Mouse (Mus musculus) hindbrain, embryonic 10.5 days (tissue): ENCODE measurements around the gene Hacd3. TPM values are rescaled to one million over a fixed set of nuclear protein-coding genes. Genes with fewer than 3 reads are reported as not detected.
"Not testable (repeated sequence)": the region's sequence is repeated elsewhere in the genome, so short reads cannot be mapped to it uniquely, and the experiment has no call there.

ENCODE experiments used
- DNase-seq: peaks from one replicate; pipeline ENCODE4 v3.0.0-alpha.2; 2017; ENCODE audit warnings: low spot score
- H3K27ac ChIP-seq: fragments of 300-500 bp; sonication (generic); 2 replicates; pipeline ENCODE4 v1.5.1; 2016; ENCODE audit warnings: mild to moderate bottlenecking, moderate library complexity
- H3K27me3 ChIP-seq: fragments of 300-500 bp; sonication (generic); 2 replicates; pipeline ENCODE4 v1.6.1; 2016; ENCODE audit warnings: mild to moderate bottlenecking; ENCODE audit not compliant: poor library complexity, insufficient read depth, severe bottlenecking
- H3K36me3 ChIP-seq: fragments of 300-500 bp; sonication (generic); 2 replicates; pipeline ENCODE4 v1.6.1; 2016; ENCODE audit warnings: mild to moderate bottlenecking, moderate library complexity
- H3K4me1 ChIP-seq: fragments of 300-500 bp; sonication (generic); replicated peaks from 2 replicates; pipeline ENCODE4 v1.6.1; 2016; ENCODE audit warnings: mild to moderate bottlenecking
- H3K4me3 ChIP-seq: fragments of 300-500 bp; sonication (generic); 2 replicates; pipeline ENCODE4 v1.5.1; 2016; ENCODE audit warnings: mild to moderate bottlenecking, moderate library complexity
- H3K9me3 ChIP-seq: fragments of 300-500 bp; sonication (generic); 2 replicates; pipeline ENCODE4 v1.6.1; 2016; ENCODE audit warnings: mild to moderate bottlenecking, moderate library complexity
- WGBS: fragments of 180-500 bp; shearing (Covaris S2); methylation state at CpG from one replicate; pipeline ENCODE4 v1.1.7; 2016; 5-methylcytosine and 5-hydroxymethylcytosine counted together
- polyA plus RNA-seq: library from polyadenylated mRNA; unstranded; fragments of >200 nt; fragmentation: Nextera tagmentation; extraction: Ambion mirVana; gene quantifications from 2 replicates; pipeline ENCODE4 v1.2.1, GENCODE M21; 2016

Hacd3 gene
- polyA plus RNA-seq, 1 experiment from 2014 or later = 115 TPM

DNA sequence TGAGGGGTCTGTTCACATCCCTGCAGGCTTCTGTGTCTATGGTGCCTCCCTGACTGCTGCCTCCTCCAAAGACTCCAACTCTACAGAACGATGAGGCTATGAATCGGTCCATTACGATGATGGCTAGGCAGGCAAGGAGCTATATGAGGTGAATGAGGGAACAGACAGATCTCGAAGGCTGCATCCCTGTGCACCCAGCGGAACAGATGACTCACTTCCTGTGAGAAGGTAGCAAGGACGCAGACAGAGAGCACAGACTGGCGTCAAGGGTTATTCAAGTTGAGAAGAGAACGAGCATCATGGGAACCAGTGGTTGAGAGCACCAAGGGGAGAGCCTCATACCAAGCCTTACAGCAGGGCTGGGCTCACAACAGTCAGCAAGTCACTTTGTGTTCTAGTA is 10.9 kb downstream of the Hacd3 start:
- WGBS = 91% methylated on average over 8 of the region's 8 CpGs
- H3K36me3 ChIP-seq = peaks cover 47% of the 10 kb centered on the region

DNA sequence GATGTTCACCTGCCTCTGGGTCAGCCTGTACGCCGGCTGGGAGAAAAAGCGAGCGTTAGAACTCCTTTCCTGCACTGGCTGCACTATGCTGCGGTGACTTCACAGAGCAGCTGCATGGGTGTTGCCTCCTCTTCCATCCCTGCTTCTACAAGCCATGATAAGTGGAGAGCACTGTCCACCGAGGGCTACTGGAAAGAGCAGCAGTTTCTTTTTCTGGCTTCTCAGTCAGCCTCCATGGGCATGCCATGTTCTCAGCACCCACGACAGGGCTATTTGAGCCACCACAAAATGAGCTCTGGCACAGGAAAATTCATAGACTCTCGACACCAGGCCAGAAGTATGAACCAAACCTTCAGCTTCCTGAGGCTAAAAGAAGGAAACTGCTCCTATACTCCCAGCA is 15.8 kb downstream of the Hacd3 start:
- H3K27me3 ChIP-seq = no peaks in the 10 kb centered on the region

More for the DNA sequence above, 10.9 kb downstream of the Hacd3 start:
- Histone ChIP-seq H3K27me3 (no peaks in the 10 kb centered on the region), H3K9me3 (no peaks in the 10 kb centered on the region), H3K27ac (no peak overlapping the region), H3K4me1 (peaks cover 3% of the 10 kb centered on the region; the same call in 1 of the 2 replicates), H3K4me3 (no peak overlapping the region)
- DNase-seq = no peak

DNA sequence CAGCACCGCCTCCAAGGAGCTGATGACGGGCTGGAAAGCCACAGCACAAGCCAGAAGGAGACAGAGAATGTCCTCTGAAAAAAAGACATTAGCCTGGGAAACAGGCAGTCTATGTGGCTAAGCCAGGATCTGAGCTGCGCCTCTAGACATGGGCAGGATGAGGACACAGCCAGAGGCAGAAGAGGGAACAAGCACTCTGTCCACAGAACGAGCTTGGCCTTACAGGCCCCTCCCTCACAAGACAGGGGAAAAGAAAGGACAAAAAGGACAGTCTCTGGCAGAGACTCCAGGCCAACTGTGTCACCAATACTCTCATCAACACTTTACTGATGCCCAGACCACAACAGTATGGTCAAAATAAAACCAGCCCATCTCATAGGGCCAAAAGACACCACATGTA is 20.0 kb downstream of the Hacd3 start:
- 72% methylated on average over 4 of the region's 4 CpGs for WGBS
- peaks cover 3% of the 10 kb centered on the region; the same call in 1 of the 2 replicates for H3K9me3 ChIP-seq
- H3K27ac ChIP-seq = no peak overlapping the region
- H3K4me3 ChIP-seq = no peak overlapping the region
- no peaks in the 10 kb centered on the region for H3K27me3 ChIP-seq
- H3K36me3 ChIP-seq = peaks cover 94% of the 10 kb centered on the region
- H3K4me1 ChIP-seq = no peaks in the 10 kb centered on the region
- no peak for DNase-seq

More for the DNA sequence above, 15.8 kb downstream of the Hacd3 start:
- H3K27ac ChIP-seq = no peak overlapping the region
- peaks cover 3% of the 10 kb centered on the region; the same call in 1 of the 2 replicates for H3K9me3 ChIP-seq
- no peaks in the 10 kb centered on the region for H3K4me1 ChIP-seq
- H3K36me3 ChIP-seq = peaks cover 88% of the 10 kb centered on the region
- 92% methylated on average over 8 of the region's 8 CpGs for WGBS
- no peak overlapping the region for H3K4me3 ChIP-seq
- no peak for DNase-seq

DNA sequence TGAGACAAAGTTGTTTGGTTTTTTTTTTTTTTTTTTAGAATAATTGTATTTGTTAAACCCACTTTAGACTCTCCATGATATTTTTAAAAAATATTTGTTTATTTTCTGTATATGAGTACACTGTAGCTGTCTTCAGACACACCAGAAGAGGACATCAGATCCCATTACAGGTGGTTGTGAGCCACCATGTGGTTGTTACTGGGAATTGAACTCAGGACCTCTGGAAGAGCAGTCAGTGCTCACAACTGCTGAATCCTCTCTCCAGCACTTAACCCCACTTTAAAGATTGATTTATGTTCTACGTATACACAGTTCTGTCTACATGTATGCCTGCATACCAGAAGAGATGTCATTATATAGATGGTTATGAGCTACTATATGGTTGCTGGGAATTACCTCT is 26.0 kb downstream of the Hacd3 start:
- H3K4me3 ChIP-seq, H3K9me3 ChIP-seq, H3K27me3 ChIP-seq, H3K27ac ChIP-seq, DNase-seq, H3K4me1 ChIP-seq: not testable (repeated sequence)
- 93% methylated on average over 1 of the region's 1 CpGs for WGBS
- H3K36me3 ChIP-seq = peaks cover 94% of the 10 kb centered on the region

DNA sequence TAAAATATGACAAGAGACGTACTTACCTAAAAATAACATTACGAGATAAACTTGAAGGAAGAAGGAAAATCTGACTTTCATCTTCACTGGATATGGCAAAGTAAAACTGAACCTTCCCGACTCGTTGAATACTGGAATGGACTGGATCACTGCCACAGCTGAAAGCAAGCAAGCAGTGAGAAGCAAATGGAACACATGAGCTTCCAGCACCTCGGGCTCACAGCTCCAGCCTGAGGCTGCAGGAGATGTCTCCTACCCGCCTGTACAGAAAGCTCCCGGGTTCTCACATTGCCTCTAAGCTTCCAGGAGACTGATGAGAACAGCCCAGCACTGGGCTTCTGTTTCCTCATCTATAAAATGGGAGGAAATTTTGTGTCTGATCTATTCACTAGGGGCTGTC is 31.2 kb downstream of the Hacd3 start:
- H3K27ac ChIP-seq = no peak overlapping the region
- H3K4me3 ChIP-seq = no peak overlapping the region
- WGBS = 89% methylated on average over 7 of the region's 7 CpGs
- DNase-seq = no peak
- H3K27me3 ChIP-seq = no peaks in the 10 kb centered on the region
- no peaks in the 10 kb centered on the region for H3K4me1 ChIP-seq
- no peaks in the 10 kb centered on the region for H3K9me3 ChIP-seq
- peaks cover 98% of the 10 kb centered on the region for H3K36me3 ChIP-seq

DNA sequence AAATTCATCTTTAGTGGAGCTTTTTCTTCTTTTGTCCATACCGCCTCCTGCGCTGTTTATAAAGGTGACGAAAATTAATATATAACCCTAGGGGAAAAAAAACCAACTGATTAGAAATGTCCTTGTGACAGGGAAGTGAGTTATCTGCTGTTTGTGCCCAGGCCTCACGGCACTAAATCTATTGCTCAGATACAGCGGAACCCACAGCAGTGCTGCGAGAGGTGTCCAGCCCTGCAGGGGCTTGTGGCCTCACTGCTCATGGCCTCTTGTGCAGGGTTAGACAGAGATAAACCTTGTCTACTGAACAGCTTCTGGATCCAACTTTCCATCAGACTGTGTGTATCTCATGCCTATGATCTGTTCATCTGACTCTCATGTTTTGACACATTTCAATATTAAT is 33.0 kb downstream of the Hacd3 start:
- no peak overlapping the region for H3K4me3 ChIP-seq
- no peaks in the 10 kb centered on the region for H3K4me1 ChIP-seq
- no peak for DNase-seq
- H3K36me3 ChIP-seq = peaks cover 100% of the 10 kb centered on the region
- no peak overlapping the region for H3K27ac ChIP-seq
- H3K27me3 ChIP-seq = no peaks in the 10 kb centered on the region
- WGBS = 93% methylated on average over 6 of the region's 6 CpGs
- H3K9me3 ChIP-seq = no peaks in the 10 kb centered on the region

DNA sequence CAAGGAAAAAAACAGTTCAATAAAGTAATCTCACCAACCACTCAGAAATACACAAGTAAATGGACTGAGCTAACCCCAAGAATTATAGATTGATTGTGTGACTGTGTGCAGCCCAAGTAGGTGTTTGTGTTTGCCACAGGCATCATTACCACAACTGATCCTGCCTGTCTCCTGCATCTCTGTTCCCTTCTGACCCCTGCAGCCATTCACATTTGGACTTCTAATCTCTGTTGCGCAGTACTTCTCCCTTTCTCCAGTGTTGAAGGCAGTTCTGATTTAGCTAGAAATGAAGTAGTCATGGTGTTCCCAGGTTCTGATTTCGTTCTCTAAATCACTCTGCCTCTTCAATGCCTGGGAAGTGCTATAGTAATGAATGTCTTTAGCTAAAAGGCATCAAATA is 33.8 kb downstream of the Hacd3 start:
- peaks cover 100% of the 10 kb centered on the region for H3K36me3 ChIP-seq
- DNase-seq = no peak
- no peaks in the 10 kb centered on the region for H3K9me3 ChIP-seq
- H3K27ac ChIP-seq = no peak overlapping the region
- 98% methylated on average over 2 of the region's 2 CpGs for WGBS
- H3K27me3 ChIP-seq = no peaks in the 10 kb centered on the region
- H3K4me1 ChIP-seq = no peaks in the 10 kb centered on the region
- H3K4me3 ChIP-seq = no peak overlapping the region

DNA sequence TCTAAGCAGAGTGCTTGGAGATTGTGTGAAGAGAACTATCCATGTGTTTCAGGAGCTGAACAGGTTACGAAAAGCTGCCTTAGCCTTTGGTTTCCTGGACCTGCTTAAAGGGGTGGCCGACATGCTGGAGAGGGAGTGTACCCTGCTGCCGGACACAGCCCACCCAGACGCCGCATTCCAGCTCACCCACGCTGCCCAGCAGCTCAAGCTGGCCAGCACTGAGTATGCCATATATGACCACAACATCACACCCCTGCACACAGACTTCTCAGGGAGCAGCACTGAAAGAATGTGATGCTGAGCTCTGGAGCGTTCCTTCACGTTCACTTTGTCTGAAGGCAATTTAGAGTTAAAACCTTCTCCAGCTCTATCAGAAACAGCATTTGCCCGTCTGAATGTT is 35.7 kb downstream of the Hacd3 start:
- Histone ChIP-seq H3K27me3 (no peaks in the 10 kb centered on the region), H3K4me3 (no peak overlapping the region), H3K4me1 (no peaks in the 10 kb centered on the region), H3K27ac (no peak overlapping the region), H3K9me3 (no peaks in the 10 kb centered on the region), H3K36me3 (peaks cover 100% of the 10 kb centered on the region)
- 90% methylated on average over 9 of the region's 9 CpGs for WGBS
- DNase-seq = no peak

DNA sequence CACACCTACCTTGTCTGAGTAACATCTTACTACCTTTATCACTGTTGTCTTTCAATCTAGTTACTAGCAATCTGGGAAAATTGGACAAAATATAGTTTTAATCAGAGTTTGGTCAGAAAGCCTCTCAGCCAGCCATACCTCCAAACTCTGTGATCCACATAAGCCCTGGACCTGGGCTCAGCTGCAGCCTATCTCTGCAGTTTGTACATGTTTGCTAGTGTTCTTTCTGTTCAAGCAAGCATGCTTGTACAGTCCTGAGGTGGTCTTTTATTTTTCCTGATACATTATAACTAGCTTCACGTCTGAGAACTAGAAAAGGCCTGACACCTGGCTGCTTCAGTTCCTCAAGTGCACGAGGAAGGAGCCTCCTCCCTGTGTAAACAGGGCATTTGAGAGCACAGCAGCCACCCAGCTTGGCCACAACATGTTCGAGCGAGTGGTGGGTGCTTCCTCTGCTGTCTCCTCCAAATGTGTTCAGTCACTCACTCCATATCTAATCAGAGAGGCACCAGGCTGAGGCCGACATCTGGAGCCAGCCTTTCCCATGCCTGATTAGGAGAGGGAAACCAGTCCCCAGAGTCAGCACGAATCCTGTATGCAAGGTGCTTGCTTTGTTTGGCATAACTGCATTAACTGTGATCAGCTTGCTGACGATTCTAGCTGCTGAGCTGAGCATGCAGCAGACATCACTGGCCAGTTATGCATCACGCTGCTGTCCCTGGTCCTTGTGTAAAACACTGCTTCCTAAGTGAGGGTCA is 36.3 kb downstream of the Hacd3 start:
- Histone ChIP-seq H3K4me1 (no peaks in the 10 kb centered on the region), H3K36me3 (peaks cover 100% of the 10 kb centered on the region), H3K27me3 (no peaks in the 10 kb centered on the region), H3K9me3 (no peaks in the 10 kb centered on the region), H3K27ac (no peak overlapping the region), H3K4me3 (no peak overlapping the region)
- DNase-seq = no peak
- WGBS = 90% methylated on average over 8 of the region's 8 CpGs

DNA sequence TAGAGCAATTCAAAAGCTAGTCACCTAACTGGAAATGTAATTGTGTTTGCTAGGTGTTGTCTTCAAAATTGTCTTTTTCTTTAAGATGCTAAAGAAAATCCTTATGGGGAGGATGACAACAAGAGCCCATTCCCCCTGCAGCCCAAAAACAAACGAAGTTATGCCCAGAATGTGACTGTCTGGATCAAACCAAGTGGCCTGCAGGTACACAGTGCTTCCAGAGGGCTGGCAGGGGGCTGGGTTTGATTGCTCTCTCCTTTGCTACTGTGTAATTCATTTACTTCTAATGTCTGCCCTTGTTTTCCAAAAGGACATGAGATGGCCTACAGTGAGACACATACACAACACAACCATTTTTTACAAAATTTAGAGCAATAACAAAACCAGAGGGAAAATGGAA is 39.6 kb downstream of the Hacd3 start:
- WGBS = 81% methylated on average over 1 of the region's 1 CpGs
- peaks cover 100% of the 10 kb centered on the region for H3K36me3 ChIP-seq

DNA sequence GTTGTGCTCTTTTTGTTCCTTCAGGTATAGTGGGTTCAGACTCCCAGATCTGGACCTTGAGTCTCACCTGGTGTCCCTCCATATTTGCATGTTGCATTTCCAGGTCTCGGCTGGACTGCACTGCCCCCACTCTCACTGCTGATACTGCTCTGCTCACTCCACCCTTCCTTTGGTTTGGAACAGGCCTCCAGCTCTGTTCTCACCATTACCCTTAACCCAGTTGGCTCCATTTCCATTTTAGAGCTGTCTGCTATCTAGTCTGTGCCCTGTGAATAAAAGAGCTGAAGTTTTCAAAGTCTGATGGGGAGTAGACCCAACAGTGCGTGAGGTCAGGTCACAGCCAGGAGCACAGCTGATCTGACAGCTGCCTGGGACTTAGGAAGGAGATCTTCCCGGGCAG is 40.9 kb downstream of the Hacd3 start:
- no peak for DNase-seq

More for the DNA sequence above, 39.6 kb downstream of the Hacd3 start:
- no peaks in the 10 kb centered on the region for H3K27me3 ChIP-seq
- H3K4me1 ChIP-seq = no peaks in the 10 kb centered on the region
- H3K4me3 ChIP-seq = no peak overlapping the region
- DNase-seq = no peak
- H3K9me3 ChIP-seq = no peaks in the 10 kb centered on the region
- no peak overlapping the region for H3K27ac ChIP-seq

DNA sequence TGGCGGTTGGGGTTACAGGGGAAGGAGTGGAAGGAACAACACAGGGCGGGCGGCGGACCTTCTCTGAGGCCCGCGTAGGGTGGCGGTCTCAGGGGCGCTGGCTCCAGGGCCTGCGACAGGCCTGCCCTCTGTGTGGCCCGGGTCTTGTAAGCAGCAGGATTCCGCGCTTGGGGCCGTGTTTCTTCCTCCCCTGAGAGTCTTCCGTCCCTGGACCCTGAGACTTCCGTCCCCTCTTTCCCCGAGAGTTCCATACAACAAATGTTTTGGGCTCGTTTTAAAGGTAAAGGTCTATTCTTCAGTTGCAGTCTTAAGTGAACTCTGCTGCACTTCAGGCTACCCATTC is 60.5 kb downstream of the Hacd3 start:
- no peak for DNase-seq
- Histone ChIP-seq H3K27me3 (no peaks in the 10 kb centered on the region), H3K36me3 (peaks cover 38% of the 10 kb centered on the region), H3K9me3 (no peaks in the 10 kb centered on the region), H3K4me1 (peaks cover 18% of the 10 kb centered on the region), H3K4me3 (peak overlapping the region; percentile 86), H3K27ac (peak overlapping the region; percentile 96)
- under 1% methylated on average over 17 of the region's 17 CpGs for WGBS

More for the DNA sequence above, 40.9 kb downstream of the Hacd3 start:
- Histone ChIP-seq H3K27me3 (no peaks in the 10 kb centered on the region), H3K4me1 (no peaks in the 10 kb centered on the region), H3K4me3 (no peak overlapping the region), H3K27ac (no peak overlapping the region), H3K9me3 (no peaks in the 10 kb centered on the region), H3K36me3 (peaks cover 100% of the 10 kb centered on the region)
- 85% methylated on average over 3 of the region's 3 CpGs for WGBS

DNA sequence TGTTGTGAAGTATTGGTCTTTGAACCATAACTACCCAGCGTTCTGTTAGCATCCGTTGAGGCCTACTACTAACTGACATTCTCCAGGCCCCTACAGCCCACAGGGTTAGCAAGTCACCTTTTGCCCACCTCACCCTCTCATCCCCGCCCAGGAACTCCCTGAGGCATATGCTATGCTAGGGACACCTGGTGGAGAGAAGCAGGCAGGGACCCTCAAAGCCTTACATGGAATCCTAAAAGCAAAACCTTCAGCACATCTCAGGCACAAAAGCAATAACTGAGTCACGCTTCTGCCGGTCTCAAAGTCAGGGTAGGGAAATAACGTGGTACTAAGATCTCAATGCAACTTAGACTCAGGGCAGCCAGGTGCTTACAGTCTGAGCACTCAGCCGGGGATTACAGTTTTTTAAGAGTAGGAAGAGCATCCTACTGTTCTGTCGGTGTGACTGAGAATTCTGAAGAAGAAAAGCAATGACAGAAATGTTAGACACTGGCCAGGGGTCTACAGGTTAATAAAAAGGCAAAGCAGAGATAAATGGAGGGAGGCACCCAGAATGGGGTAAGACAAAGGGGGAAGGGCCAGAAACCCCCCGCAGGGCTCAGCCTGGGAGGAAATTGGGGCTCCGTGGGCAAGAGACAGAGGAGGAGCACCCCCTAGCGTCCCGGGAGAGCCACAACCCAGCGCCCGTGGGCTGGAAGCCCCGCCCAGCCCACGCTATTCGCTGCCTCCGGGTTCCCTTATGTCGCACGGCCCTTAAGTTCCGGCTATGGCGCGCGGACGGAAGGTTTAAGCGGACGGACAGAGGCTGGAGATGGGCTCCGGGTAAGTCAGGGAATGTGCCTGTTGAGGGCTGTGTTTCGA is 61.1 kb downstream of the Hacd3 start, which contains the start of gene Ints14:
Ints14 (plus strand) TSS at position 789 of the 861 bp plus-strand sequence.
- Histone ChIP-seq H3K27ac (peak within 1 kb of the TSS; percentile 96), H3K4me1 (peaks cover 18% of the 10 kb centered on the region), H3K9me3 (no peaks in the 10 kb centered on the region), H3K27me3 (no peaks in the 10 kb centered on the region), H3K4me3 (peak within 1 kb of the TSS; percentile 86), H3K36me3 (peaks cover 32% of the 10 kb centered on the region)
- peak; percentile 96 for DNase-seq
- 7% methylated on average over 29 of the region's 29 CpGs for WGBS
